Mouse (Mus musculus): ENCODE data around the gene Gm48552.

Gm48552 gene

GRCm38 (mm10) chr10:81418216-81419070, 29.6 kb downstream of the Gm48552 start:
- DNase-seq (ENCODE audit: low spot score in 2 of 2): no peak

DNA sequence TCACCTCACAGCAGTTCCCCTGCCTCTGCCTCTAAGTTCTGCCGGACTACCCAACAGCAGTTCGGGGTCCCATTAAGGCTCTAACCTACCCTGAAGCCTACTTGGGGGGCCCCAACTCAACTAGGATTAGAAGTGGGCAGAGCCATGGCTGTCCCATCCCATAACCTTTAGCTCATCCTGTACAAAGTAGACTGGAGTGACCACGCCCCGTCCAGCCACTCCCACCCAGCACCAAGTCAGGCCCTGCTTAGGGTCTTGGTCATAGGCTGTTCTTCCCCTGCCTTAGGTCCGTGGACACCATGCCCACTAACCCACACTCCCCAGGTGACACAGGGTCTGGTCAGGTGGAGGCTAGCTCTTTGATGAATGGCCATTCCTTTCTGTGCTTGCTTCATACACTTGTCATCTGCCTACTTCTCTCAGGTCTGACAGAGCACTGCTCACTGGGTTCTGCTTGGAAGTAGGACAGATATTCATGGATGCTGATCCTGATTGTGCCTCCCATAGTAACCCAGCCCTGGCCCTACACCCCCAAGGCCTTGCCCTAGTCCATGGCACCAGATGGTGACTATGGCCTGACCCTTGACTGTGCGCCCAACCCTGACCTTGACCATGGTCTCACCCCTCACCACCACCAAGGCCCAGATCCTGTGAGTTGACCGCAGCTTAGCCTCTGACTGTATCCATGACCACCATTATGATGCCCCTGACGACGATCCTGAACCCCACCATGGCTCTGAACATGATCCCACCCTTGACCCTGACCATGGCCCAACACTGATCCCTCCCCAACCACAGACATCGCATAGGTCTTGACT, 30.5 kb downstream of the Gm48552 start:
- no peak for DNase-seq (ENCODE audit: low spot score in 2 of 2)

- no peak for DNase-seq (ENCODE audit: low spot score in 2 of 2)
Observed at GRCm38 (mm10) chr10:81420191-81420767, 31.5 kb downstream of the Gm48552 start.

DNA sequence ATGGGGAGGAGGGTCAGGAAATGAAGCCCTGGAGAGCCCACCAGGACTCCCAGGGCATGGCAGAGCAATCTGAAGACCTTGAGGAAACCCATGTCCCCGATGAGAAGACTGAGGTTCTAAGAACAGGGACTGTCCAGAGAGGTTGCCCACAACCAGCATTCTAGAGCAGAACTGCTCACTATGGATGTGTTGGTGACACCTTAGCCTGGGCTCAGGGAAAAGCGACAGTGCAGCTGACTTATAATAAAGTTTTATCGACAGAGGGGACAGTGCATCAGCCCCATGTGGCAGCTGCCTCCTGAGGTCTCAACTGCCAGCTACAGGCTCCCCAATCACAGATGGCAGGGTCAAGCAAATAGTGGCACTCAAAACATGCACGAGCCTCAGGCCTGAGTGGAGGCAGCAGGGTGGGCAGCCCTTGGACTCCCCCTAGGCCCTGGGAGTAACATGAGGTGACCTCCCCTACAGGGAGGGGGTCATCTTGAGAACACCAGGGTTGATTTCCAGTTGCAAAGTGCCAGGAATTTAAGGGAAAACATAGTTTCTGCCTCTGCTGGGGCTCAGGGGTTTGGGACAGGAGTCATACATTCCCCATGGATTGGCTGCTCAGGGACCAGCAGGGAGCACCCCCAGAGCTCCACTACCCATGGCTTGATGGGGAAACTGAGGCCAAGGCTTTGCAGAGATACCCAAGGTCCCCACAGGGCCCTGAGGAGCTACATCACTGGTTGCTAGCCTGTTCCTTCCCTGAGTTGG, 32.4 kb downstream of the Gm48552 start:
- no peak for DNase-seq (ENCODE audit: low spot score in 2 of 2)

DNA sequence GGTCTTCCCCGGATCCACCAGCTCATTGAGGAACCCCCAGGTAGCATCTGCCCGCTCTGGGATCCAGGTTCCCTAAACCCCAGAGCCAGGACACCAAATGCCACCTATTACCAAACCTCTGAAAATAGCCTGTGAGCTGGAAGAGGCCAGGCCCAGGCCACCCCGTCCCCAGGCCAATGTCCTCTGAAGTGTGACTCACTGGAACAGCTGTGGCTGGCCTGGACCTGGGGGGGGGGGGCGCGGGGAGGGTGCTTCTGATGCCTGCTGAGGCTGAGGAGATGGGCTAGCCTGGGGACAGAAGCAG, 32.9 kb downstream of the Gm48552 start:
- no peak for DNase-seq (ENCODE audit: low spot score in 2 of 2)

- no peak for DNase-seq (ENCODE audit: low spot score in 2 of 2)
Observed at GRCm38 (mm10) chr10:81422191-81422590, 33.4 kb downstream of the Gm48552 start.

DNA sequence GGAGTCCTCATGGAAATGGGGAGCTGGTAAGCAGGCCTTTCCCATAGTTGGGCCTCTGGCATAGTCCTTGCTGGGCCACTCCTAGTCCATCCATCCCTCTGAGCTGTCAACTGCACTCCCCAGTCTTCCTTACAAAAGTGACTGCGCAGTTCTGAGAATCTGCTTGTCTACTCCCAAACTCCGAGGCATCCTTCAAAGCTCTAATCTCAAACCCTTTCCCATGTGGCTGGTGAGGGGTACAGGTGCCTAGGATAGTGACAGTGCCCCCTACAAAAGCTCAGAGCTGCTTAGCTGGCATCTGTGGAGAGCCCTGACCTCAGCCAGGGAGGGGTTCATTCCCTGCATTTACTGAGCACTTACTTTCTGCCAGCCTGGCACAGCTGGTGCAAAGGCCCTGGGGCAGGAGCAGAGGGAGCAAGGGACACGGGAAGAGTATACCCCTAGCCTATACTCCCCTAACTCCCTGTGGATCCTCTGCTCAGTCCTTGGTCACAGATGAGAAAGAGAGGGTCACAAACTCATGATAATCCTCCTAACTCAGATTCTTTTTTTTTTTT, 33.9 kb downstream of the Gm48552 start:
- DNase-seq (ENCODE audit: low spot score in 2 of 2): no peak

- DNase-seq (ENCODE audit: low spot score in 2 of 2): no peak
Observed at GRCm38 (mm10) chr10:81423476-81424245, 34.9 kb downstream of the Gm48552 start.

DNA sequence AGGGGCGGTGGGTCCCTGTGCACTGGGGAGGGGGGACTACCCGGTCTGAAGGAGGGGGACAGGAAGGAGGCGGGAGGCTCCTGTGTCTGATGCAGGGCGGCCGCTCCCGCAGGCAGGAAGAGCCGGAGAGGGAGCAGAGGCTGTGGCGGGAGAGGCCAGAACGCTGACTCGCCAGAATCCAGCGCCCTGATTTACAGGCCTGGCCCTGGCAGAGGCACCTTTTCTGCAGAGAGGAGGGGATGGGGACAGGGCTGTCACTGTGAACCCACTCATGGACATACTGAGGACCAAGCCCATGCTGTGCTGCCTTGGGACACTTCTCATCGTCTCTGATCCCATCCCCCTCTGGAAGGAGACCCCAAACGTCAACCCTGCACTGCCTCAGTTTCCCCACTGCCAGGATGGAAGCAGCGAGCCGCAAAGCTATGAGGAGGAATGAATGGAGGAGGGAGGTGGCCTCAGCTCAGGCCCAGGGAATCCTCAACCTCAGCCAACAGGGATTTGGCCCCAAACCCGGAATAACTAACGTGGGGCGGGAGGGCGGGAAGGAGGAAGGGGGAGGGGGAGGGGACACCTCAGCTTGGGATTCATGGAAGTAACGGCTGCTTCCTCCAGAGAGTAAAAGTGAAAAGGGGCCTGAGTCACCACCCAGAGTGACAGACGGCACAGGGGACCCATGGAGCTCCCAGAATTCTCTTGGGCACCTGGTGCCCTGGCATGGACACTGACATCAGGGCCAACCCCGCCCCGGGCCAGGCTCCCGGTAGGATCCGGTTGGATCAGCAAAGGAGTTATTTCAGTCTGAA, 35.6 kb downstream of the Gm48552 start:
- no peak for DNase-seq (ENCODE audit: low spot score in 2 of 2)

DNA sequence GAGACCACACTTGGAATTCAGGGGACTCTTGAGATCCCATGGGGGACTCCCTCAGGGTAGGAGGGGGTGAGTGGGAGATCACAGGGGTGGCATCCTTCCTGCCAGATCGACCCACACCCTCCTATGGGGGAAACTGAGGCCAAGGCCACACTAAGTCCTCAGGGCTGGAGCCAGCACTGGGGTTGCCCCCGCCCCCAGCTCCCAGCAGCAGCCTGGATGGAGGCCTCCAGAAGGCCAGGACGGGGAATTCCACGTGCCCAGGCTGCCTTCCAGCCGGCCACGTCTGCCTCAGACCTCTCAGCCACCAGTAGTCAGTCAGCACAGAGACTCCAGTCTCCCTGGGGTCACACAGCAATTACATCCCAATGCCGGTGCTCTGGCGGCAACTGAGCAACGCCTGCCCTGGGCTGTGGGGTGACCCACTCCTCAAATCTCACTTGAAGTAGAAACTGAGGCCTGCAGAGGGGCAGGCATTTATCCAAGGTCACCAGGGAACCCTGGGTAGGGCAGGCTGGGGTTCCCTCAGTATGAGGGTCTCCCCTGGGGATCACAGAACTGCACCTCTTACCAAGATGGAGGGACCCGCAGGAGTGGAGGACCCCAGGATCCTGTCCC, 36.5 kb downstream of the Gm48552 start:
- DNase-seq (ENCODE audit: low spot score in 2 of 2): no peak

- DNase-seq (ENCODE audit: low spot score in 2 of 2): no peak
Observed at GRCm38 (mm10) chr10:81426081-81426671, 37.4 kb downstream of the Gm48552 start.

DNA sequence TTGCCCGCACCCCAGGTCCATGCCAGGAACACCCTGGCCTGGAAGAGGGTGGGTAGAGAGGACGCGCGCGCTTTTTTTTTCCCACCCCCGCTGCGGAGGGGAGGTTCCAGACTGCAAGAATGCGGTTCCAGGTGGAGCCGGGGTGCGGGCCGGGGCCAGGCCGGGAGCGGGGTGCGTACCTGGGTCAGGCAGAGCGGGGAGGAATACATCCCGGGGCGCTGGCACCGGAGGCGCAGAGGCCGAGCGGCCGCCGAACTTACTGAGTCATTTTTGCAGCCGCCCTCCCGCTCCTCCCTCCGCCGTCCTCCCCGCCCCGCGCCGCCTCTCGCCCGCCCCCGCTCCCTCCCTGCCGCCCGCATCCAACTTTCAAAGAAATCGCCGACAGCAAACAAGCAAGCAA, 38.1 kb downstream of the Gm48552 start:
- no peak for DNase-seq (ENCODE audit: low spot score in 2 of 2)

GRCm38 (mm10) chr10:81427327-81427726, 38.5 kb downstream of the Gm48552 start:
- DNase-seq (ENCODE audit: low spot score in 2 of 2): no peak

- no peak for DNase-seq (ENCODE audit: low spot score in 2 of 2)
Observed at GRCm38 (mm10) chr10:81427804-81428506, 39.1 kb downstream of the Gm48552 start.

- DNase-seq (ENCODE audit: low spot score in 2 of 2): no peak
Observed at GRCm38 (mm10) chr10:81428507-81428870, 39.7 kb downstream of the Gm48552 start.

- no peak for DNase-seq (ENCODE audit: low spot score in 2 of 2)
Observed at GRCm38 (mm10) chr10:81429092-81429491, 40.3 kb downstream of the Gm48552 start.

DNA sequence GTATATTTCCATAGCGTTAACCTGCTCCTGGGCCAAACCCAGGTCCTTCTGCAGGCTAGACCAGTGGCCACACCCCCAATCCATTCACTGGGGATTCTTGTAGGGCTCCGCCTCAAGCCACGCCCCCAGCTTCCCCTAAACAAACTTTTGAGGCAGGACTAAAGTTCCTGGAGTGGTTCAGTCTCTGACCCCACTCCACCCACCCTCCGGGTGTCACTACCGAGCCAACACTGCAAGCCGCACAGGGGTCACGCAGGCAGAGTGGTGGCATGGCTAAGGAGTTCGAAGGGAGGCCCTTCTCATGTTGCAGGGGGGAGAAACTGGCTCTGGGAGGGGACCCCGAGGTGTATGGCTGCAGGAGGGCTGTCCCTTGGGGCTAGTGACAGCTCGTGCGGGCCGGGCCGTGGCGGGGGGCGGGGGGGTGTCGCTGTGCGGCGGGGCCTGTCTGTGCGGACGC, 40.8 kb downstream of the Gm48552 start:
- peak; percentile 56 to 73 for DNase-seq (ENCODE audit: low spot score in 2 of 2)

GRCm38 (mm10) chr10:81430141-81430830, 41.5 kb downstream of the Gm48552 start:
- DNase-seq (ENCODE audit: low spot score in 2 of 2): peak; percentile 80 to 81
